Mouse (Mus musculus): Measurements from ENCODE around the gene Klk9.

The Klk9 gene

DNA sequence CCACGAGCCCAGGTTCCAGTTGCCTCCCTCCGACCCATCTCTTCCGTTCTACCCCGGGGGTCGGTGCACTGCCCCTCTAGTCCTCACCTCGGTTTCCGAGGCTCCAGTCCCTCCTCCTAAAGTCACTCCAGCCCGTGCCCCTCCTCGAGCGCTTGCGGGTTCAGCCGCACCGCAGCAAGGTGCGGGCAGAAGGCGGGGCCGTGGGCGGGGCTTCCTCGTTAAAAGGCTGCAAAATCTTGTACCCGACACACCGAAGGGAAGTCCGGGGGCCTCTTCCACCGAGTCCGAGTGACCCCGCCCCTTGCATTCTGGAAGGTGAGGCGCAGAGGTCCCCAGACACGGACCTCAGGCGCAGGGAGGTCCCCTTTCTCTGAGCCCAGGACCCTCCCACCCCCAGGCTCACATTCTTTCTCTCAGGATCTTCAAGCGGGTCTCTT, 5.7 kb downstream of the Klk9 start, which contains the start of gene Klk8:
TSS of gene Klk8 (plus strand) at position 245 of the 437 bp plus-strand sequence.
- peak; percentile 33 to 52 for DNase-seq

GRCm38 (mm10) chr7:43797844-43798462, 6.3 kb downstream of the Klk9 start:
- peak in 1 of 2 experiments; percentile 6 for DNase-seq

- DNase-seq: no peak
Observed at GRCm38 (mm10) chr7:43799876-43800275, 8.2 kb downstream of the Klk9 start.

- no peak for DNase-seq
Observed at GRCm38 (mm10) chr7:43810994-43811393, 19.3 kb downstream of the Klk9 start, which contains the start of gene Klk7. Gene Klk7, plus strand, starts transcription at chr7:43811294.

GRCm38 (mm10) chr7:43815211-43815610, 23.5 kb downstream of the Klk9 start:
- DNase-seq: no peak

GRCm38 (mm10) chr7:43816746-43817145, 25.1 kb downstream of the Klk9 start:
- DNase-seq: no peak

DNA sequence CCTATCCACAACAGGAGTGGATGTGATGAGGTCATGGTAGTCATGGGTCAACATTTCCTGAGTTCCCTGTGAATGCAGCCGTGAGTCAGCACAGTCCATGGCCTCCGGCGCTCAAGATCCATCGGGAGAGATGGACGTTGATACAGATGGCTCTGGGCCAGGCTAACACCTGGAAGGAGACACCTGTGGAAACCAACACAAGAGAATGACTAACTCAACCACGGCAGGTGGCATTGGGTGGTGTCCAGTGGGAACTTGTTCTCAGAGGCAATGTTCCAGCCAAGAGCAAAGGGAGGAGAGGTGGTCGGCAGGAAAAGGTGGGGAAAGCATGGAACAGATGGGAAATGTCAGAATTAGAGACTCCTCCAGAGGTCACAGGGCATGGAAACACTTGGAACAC, 29.9 kb downstream of the Klk9 start:
- DNase-seq: no peak

DNA sequence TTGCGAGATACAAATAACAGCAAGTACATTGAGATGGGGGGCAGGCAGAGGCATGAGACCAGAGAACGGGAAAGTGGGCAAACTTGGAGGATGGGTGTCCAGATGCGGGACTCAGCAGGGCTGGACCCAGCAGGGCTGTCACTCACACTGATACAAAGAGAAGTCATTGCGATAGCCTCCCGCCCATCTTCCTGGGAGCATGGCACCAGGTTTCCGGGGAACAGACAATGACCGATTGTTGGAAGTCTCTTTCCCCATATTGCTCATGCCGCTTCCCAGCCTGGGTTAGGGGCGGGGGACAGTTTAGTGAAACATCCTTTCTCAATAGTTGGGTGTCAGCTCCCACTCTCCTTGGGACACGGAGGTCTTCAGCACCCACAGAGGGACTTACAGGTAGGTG, 32.5 kb downstream of the Klk9 start, which contains the start of gene Klk6:
TSS of gene Klk6 (plus strand) at position 301 of the 400 bp plus-strand sequence.
- DNase-seq: no peak

- DNase-seq: no peak
Observed at GRCm38 (mm10) chr7:43826056-43826455, 34.4 kb downstream of the Klk9 start.

GRCm38 (mm10) chr7:43827706-43828105, 36.0 kb downstream of the Klk9 start:
- DNase-seq: no peak

- no peak for DNase-seq
Observed at GRCm38 (mm10) chr7:43829006-43829405, 37.3 kb downstream of the Klk9 start.

DNA sequence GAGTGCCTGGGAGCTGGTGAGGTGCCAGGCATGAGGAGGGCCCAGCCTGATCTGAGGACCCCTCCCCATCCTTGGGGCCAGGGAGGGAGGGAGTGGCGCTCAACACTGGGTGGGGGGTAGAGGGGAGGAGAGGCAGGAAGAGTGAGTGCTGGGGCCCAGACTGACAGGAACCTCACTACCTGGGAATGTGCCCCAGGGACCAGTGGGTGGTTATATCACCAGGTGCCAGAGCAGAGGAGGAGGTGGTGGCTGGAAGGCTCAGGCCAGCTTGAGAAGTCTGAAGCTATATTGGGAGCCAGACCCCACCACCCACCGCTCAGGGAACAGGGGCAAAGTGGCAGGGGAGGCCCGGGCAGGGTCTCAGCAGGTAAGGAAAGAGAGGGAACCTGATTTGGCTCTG, 50.0 kb downstream of the Klk9 start, which contains the start of gene Klk5:
TSS of gene Klk5 (plus strand) at position 271 of the 400 bp plus-strand sequence.
- DNase-seq: no peak

DNA sequence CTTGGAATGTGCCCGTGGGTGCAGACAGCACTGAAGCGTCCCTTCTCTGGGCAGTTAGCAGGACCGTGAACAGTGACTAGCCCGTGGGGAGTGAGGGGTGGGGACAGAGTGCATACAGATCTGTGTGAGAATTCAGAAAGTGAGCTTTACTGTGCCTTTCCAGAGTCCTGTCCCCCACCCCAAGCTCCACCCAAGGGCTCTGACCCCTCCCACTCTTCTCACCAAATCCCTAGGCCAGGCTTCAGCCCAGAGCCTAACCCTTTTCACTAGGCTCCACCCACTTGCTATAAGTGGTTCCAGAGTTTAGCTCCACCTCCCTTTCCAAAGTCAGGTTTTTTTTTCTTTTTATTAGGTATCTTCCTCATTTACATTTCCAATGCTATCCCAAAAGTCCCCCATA, 52.1 kb downstream of the Klk9 start:
- no peak for DNase-seq
